In the genomic region with DNA sequence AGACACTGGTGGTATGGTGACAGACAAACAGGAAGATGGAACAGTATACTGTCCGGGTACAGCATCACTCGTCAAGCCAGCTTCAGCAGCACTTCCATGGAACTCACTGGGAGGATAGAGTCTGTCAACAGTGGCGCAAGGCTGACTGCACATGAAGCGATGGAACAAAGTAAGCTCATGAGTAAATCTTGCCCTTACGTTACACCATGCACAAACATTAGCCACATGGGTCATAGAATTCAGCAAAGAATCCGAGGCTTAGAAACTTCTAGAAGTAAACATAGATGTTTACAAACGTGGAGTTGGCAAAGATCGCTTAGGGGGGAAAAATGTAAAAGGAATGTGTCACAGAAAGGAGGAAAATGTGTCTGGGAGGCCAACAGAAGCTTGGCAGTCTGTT, we compare ENCODE assay signal across 17 mouse cellular contexts.
"Had no signal": no experiment of that assay in that cellular context is flagged by ENCODE, and none has a peak within 500 bp of the region (broad histone marks: within the 10 kb centered on the region; RNA-seq: fewer than 3 reads in every experiment).

No protein-coding gene starts in this region.

- H3K9me3 ChIP-seq: liver, embryonic 12.5 days; lung, embryonic 15.5 days; midbrain, embryonic 10.5 days; midbrain, embryonic 13.5 days; neural tube, embryonic 13.5 days; neural tube, embryonic 15.5 days had no signal

- H3K4me3 ChIP-seq: liver, embryonic 12.5 days; lung, embryonic 15.5 days; midbrain, embryonic 10.5 days; midbrain, embryonic 13.5 days; myocyte; neural tube, embryonic 13.5 days; neural tube, embryonic 15.5 days had no signal

- H3K4me2 ChIP-seq: liver, embryonic 12.5 days; lung, embryonic 15.5 days; midbrain, embryonic 13.5 days; neural tube, embryonic 13.5 days; neural tube, embryonic 15.5 days had no signal

- H3K27ac ChIP-seq: liver, embryonic 12.5 days; liver, embryonic 14.5 days; lung, embryonic 15.5 days; midbrain, embryonic 10.5 days; midbrain, embryonic 13.5 days; neural tube, embryonic 13.5 days; neural tube, embryonic 15.5 days had no signal

- H3K36me3 ChIP-seq: liver, embryonic 12.5 days; lung, embryonic 15.5 days; midbrain, embryonic 10.5 days; midbrain, embryonic 13.5 days; neural tube, embryonic 13.5 days; neural tube, embryonic 15.5 days had no signal

- DNase-seq: retina, postnatal 1 day; right cerebral cortex, adult 18-20 months; right cerebral cortex, postnatal 25 days; right cerebral cortex, postnatal 4 days; spleen, adult 18-20 months; thymus, adult 18-20 months; thymus, postnatal 14 days; thymus, postnatal 36 days had no signal

- ATAC-seq: liver, embryonic 12.5 days; midbrain, embryonic 13.5 days; midbrain, embryonic 16.5 days had no signal

- H3K4me1 ChIP-seq: liver, embryonic 12.5 days; midbrain, embryonic 10.5 days; midbrain, embryonic 13.5 days; neural tube, embryonic 13.5 days; neural tube, embryonic 15.5 days had no signal

- H3K9ac ChIP-seq: liver, embryonic 12.5 days; liver, embryonic 14.5 days; lung, embryonic 15.5 days; midbrain, embryonic 13.5 days; neural tube, embryonic 13.5 days; neural tube, embryonic 15.5 days had no signal

- H3K27me3 ChIP-seq: liver, embryonic 12.5 days; lung, embryonic 15.5 days; midbrain, embryonic 13.5 days; neural tube, embryonic 13.5 days; neural tube, embryonic 15.5 days had no signal
